ENCODE assay signal across 13 mouse cellular contexts in the genomic region with DNA sequence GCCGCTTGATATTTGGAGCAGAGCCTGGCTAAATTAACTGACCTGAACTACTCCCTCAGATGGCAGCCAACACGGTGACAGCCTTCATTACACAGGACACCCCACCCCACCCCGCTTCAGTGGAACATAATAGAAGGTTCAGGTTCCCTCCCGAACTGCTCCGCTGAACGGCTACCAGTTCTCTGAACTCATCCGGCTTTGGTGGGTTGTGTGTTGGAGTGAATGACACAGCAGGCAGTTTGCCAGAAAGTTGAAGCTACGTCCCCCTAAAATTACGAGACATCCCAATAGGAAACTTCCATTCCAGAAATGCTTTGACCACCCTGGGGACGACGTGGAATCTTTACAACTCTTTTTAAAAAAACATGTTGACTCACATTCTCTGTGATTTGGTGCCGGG. TPM values are rescaled to one million over a fixed set of nuclear protein-coding genes. Genes with fewer than 3 reads are reported as not detected.
DNase-seq lines count a peak whose midpoint lies in the region; ATAC-seq and TF ChIP-seq lines count a peak whose summit lies in the region.
"Had no signal": no experiment of that assay in that cellular context is flagged by ENCODE, and none has a peak within 500 bp of the region (broad histone marks: within the 10 kb centered on the region; RNA-seq: fewer than 3 reads in every experiment).

No protein-coding gene starts in this region.

- H3K9ac ChIP-seq in heart, adult 2 months (ENCODE audit: low read depth, low read length) = no peak overlapping the region
- H3K9ac ChIP-seq in forebrain, postnatal 0 days = no peak overlapping the region
- H3K9ac ChIP-seq in intestine, embryonic 16.5 days (ENCODE audit: low read depth, low read length) = no peak overlapping the region
- H3K9ac ChIP-seq: hindbrain, embryonic 14.5 days; liver, embryonic 13.5 days had no signal

- ATAC-seq in forebrain, postnatal 0 days = no peak
- ATAC-seq in intestine, embryonic 16.5 days = no peak

- WGBS in heart, adult 2 months = 49% methylated on average over 12 of the region's 12 CpGs
- 19% methylated on average over 12 of the region's 12 CpGs for WGBS in forebrain, postnatal 0 days
- 76% methylated on average over 12 of the region's 12 CpGs for WGBS in intestine, embryonic 16.5 days

- no peaks in the 10 kb centered on the region for H3K9me3 ChIP-seq in forebrain, postnatal 0 days (ENCODE audit: low read length)
- H3K9me3 ChIP-seq in intestine, embryonic 16.5 days (ENCODE audit: control insufficient read depth, low read length) = no peaks in the 10 kb centered on the region
- H3K9me3 ChIP-seq: liver, embryonic 13.5 days had no signal

- intact Hi-C loops in heart, adult 2 months (cut with DNase I) = no loop called here

- no peaks in the 10 kb centered on the region for H3K79me2 ChIP-seq in heart, adult 2 months (replicated peaks; ENCODE audit: control insufficient read depth, insufficient read depth, low read length)

- no peak overlapping the region for H3K27ac ChIP-seq in heart, adult 2 months
- H3K27ac ChIP-seq in forebrain, postnatal 0 days (ENCODE audit: low read depth, low read length) = no peak overlapping the region
- H3K27ac ChIP-seq in intestine, embryonic 16.5 days (ENCODE audit: low read length) = no peak overlapping the region
- H3K27ac ChIP-seq: hindbrain, embryonic 14.5 days; liver, embryonic 13.5 days; macrophage had no signal

- no peaks in the 10 kb centered on the region for H3K4me1 ChIP-seq in heart, adult 2 months (ENCODE audit: control insufficient read depth, insufficient read depth, low read length)
- H3K4me1 ChIP-seq in forebrain, postnatal 0 days (ENCODE audit: insufficient read depth) = no peaks in the 10 kb centered on the region
- H3K4me1 ChIP-seq in intestine, embryonic 16.5 days (ENCODE audit: control insufficient read depth, insufficient read depth, low read length) = no peaks in the 10 kb centered on the region; the same call in 1 of the 2 replicates
- H3K4me1 ChIP-seq: liver, embryonic 13.5 days had no signal

- TF ChIP-seq EP300 in heart, adult 2 months (IDR thresholded peaks at IDR 0.05; ENCODE audit: insufficient read depth, low read depth, low read length) = no peak

- H3K4me3 ChIP-seq in heart, adult 2 months = no peak overlapping the region
- no peak overlapping the region for H3K4me3 ChIP-seq in forebrain, postnatal 0 days (ENCODE audit: low read depth, low read length)
- H3K4me3 ChIP-seq in intestine, embryonic 16.5 days (ENCODE audit: low read length) = no peak overlapping the region
- H3K4me3 ChIP-seq: liver, embryonic 13.5 days had no signal

- peak; percentile 10 to 24 for DNase-seq in heart, adult 18-20 months
- DNase-seq in heart, adult 2 months = no peak
- DNase-seq in retina, postnatal 1 day = peak; percentile 24
- DNase-seq in retina, embryonic 14.5 days (ENCODE audit: low spot score) = no peak
- DNase-seq in forebrain, postnatal 0 days = no peak
- DNase-seq in thymus, postnatal 4 days = no peak
- DNase-seq in cerebellum, adult 9-11 months = no peak
- DNase-seq: adrenal gland, postnatal 14 days; cerebellum, adult 18-20 months; liver, embryonic 13.5 days had no signal

- no peaks in the 10 kb centered on the region for H3K27me3 ChIP-seq in heart, adult 2 months (ENCODE audit: control insufficient read depth, insufficient read depth, low read length)
- H3K27me3 ChIP-seq in forebrain, postnatal 0 days (ENCODE audit: insufficient read depth, low read length) = no peaks in the 10 kb centered on the region
- H3K27me3 ChIP-seq in intestine, embryonic 16.5 days (replicated peaks; ENCODE audit: control insufficient read depth, insufficient read depth, low read length) = no peaks in the 10 kb centered on the region
- H3K27me3 ChIP-seq: liver, embryonic 13.5 days had no signal

- no peak for TF ChIP-seq CTCF in heart, adult 2 months (IDR thresholded peaks at IDR 0.05)
- TF ChIP-seq CTCF in forebrain, postnatal 0 days (IDR thresholded peaks at IDR 0.05; ENCODE audit: low read depth) = no peak

- no peaks in the 10 kb centered on the region for H3K36me3 ChIP-seq in heart, adult 2 months (ENCODE audit: control insufficient read depth, insufficient read depth, low read length)
- H3K36me3 ChIP-seq in forebrain, postnatal 0 days (ENCODE audit: insufficient read depth) = no peaks in the 10 kb centered on the region
- 0 out of 2 replicates have a peak, but pooled peaks cover 6% of the 10 kb centered on the region for H3K36me3 ChIP-seq in intestine, embryonic 16.5 days (ENCODE audit: control insufficient read depth, insufficient read depth, low read length)

- TF ChIP-seq POLR2A in heart, adult 2 months (IDR thresholded peaks at IDR 0.05; ENCODE audit: insufficient read depth, low read depth, low read length) = no peak

- peak overlapping the region; percentile 13; the same call in 1 of the 2 replicates for H3K4me2 ChIP-seq in forebrain, postnatal 0 days (ENCODE audit: low read depth)
- H3K4me2 ChIP-seq in intestine, embryonic 16.5 days (ENCODE audit: low read depth, low read length) = no peak overlapping the region
- H3K4me2 ChIP-seq: hindbrain, embryonic 14.5 days; liver, embryonic 13.5 days had no signal

RNA-seq across cellular contexts. Expression of a gene that starts 53.8 kb away (rescaled TPM):
- total RNA-seq in heart, adult 18-20 months (2021) = 10 to 100 TPM; 24.3 to 25.8 TPM
- total RNA-seq in heart, adult 2 months (2021) = 10 to 100 TPM; 17.6 to 19.7 TPM
- 14.1 and 24.1 TPM in 2 replicates for polyA plus RNA-seq in heart, adult 2 months (2012; rRNA removed)
- total RNA-seq in forebrain, postnatal 0 days (2014; rRNA removed) = 69.6 and 69.7 TPM in 2 replicates
- polyA plus RNA-seq in forebrain, postnatal 0 days (2015; fragmentation: Nextera tagmentation; extraction: Ambion mirVana) = 61.6 and 72.0 TPM in 2 replicates
- polyA plus RNA-seq in intestine, embryonic 16.5 days (2015; fragmentation: Nextera tagmentation; extraction: Ambion mirVana) = 80.8 and 82.1 TPM in 2 replicates

Comparison
In these comparisons a context has a peak if more than half of its experiments do, and no peak if none do; other contexts are left out.
1. DNase-seq: peak in heart, adult 18-20 months (2 of 2) and retina, postnatal 1 day (single experiment); none in heart, adult 2 months (0 of 2), retina, embryonic 14.5 days (single experiment), forebrain, postnatal 0 days (single experiment), thymus, postnatal 4 days (single experiment) and cerebellum, adult 9-11 months (single experiment).